Mouse (Mus musculus): ENCODE results near the gene Mvp. TPM values are rescaled to one million over a fixed set of nuclear protein-coding genes. Genes with fewer than 3 reads are reported as not detected.

Mvp gene
- polyA plus RNA-seq, 1 experiment from 2014 or later, result 10.9 TPM

- no peak for TF ChIP-seq CTCF (IDR thresholded peaks at IDR 0.05; ENCODE audit: low read depth)
- TF ChIP-seq EP300 (IDR thresholded peaks at IDR 0.05; ENCODE audit: low read depth), result no peak
- no peak for ATAC-seq
- Histone ChIP-seq H3K4me2 (ENCODE audit: low read depth, low read length) (no peak overlapping the region), H3K9me3 (ENCODE audit: low read length) (no peaks in the 10 kb centered on the region), H3K27ac (ENCODE audit: low read depth) (no peak overlapping the region), H3K27me3 (ENCODE audit: insufficient read depth, low read length) (no peaks in the 10 kb centered on the region), H3K4me3 (ENCODE audit: low read depth, low read length) (no peak overlapping the region), H3K9ac (replicated peaks) (no peak overlapping the region), H3K4me1 (ENCODE audit: insufficient read depth) (peaks cover 52% of the 10 kb centered on the region), H3K36me3 (replicated peaks; ENCODE audit: insufficient read depth, low read length) (peaks cover 8% of the 10 kb centered on the region; the same call in 1 of the 2 replicates)
- no peak for DNase-seq
- WGBS (ENCODE audit: insufficient replicate concordance), result 86% methylated on average over 10 of the region's 10 CpGs
Observed at GRCm38 (mm10) chr7:127012845-127013244, 1.6 kb downstream of the Mvp start.

GRCm38 (mm10) chr7:127012374-127012773, 2.0 kb downstream of the Mvp start:
- no peak overlapping the region for H3K9ac ChIP-seq (replicated peaks)
- peaks cover 8% of the 10 kb centered on the region; the same call in 1 of the 2 replicates for H3K36me3 ChIP-seq (replicated peaks; ENCODE audit: insufficient read depth, low read length)
- H3K9me3 ChIP-seq (ENCODE audit: low read length), result no peaks in the 10 kb centered on the region
- ATAC-seq, result no peak
- no peaks in the 10 kb centered on the region for H3K27me3 ChIP-seq (ENCODE audit: insufficient read depth, low read length)
- H3K27ac ChIP-seq (ENCODE audit: low read depth), result no peak overlapping the region
- TF ChIP-seq CTCF (IDR thresholded peaks at IDR 0.05; ENCODE audit: low read depth) (no peak), EP300 (IDR thresholded peaks at IDR 0.05; ENCODE audit: low read depth) (no peak)
- 87% methylated on average over 6 of the region's 6 CpGs for WGBS (ENCODE audit: insufficient replicate concordance)
- no peak for DNase-seq
- no peak overlapping the region for H3K4me3 ChIP-seq (ENCODE audit: low read depth, low read length)
- peaks cover 51% of the 10 kb centered on the region for H3K4me1 ChIP-seq (ENCODE audit: insufficient read depth)
- no peak overlapping the region for H3K4me2 ChIP-seq (ENCODE audit: low read depth, low read length)

- DNase-seq, result no peak
- Histone ChIP-seq H3K36me3 (replicated peaks; ENCODE audit: insufficient read depth, low read length) (peaks cover 8% of the 10 kb centered on the region; the same call in 1 of the 2 replicates), H3K4me1 (ENCODE audit: insufficient read depth) (peaks cover 51% of the 10 kb centered on the region), H3K4me2 (ENCODE audit: low read depth, low read length) (no peak overlapping the region), H3K9me3 (ENCODE audit: low read length) (no peaks in the 10 kb centered on the region), H3K27ac (ENCODE audit: low read depth) (peak overlapping the region; percentile 11; the same call in 1 of the 2 replicates), H3K27me3 (ENCODE audit: insufficient read depth, low read length) (no peaks in the 10 kb centered on the region), H3K9ac (replicated peaks) (no peak overlapping the region), H3K4me3 (ENCODE audit: low read depth, low read length) (no peak overlapping the region)
- WGBS (ENCODE audit: insufficient replicate concordance), result 96% methylated on average over 2 of the region's 2 CpGs
- TF ChIP-seq EP300 (IDR thresholded peaks at IDR 0.05; ENCODE audit: low read depth), result no peak
- no peak for TF ChIP-seq CTCF (IDR thresholded peaks at IDR 0.05; ENCODE audit: low read depth)
- no peak for ATAC-seq
Observed at GRCm38 (mm10) chr7:127011717-127012116, 2.7 kb downstream of the Mvp start.

- H3K27ac ChIP-seq (ENCODE audit: low read depth), result peak overlapping the region; percentile 11; the same call in 1 of the 2 replicates
Observed at GRCm38 (mm10) chr7:127011051-127011450, 3.4 kb downstream of the Mvp start.

GRCm38 (mm10) chr7:127009307-127010085, 4.9 kb downstream of the Mvp start:
- Histone ChIP-seq H3K4me3 (ENCODE audit: low read depth, low read length) (no peak overlapping the region), H3K36me3 (replicated peaks; ENCODE audit: insufficient read depth, low read length) (peaks cover 4% of the 10 kb centered on the region; the same call in 1 of the 2 replicates), H3K4me1 (ENCODE audit: insufficient read depth) (peaks cover 38% of the 10 kb centered on the region), H3K4me2 (ENCODE audit: low read depth, low read length) (0 out of 2 replicates have a peak overlapping the region, but pooled peaks have one; percentile 1), H3K27me3 (ENCODE audit: insufficient read depth, low read length) (no peaks in the 10 kb centered on the region), H3K9ac (replicated peaks) (peak overlapping the region; percentile 52; the same call in 1 of the 2 replicates), H3K27ac (ENCODE audit: low read depth) (peak overlapping the region; percentile 94), H3K9me3 (ENCODE audit: low read length) (no peaks in the 10 kb centered on the region)
- TF ChIP-seq EP300 (IDR thresholded peaks at IDR 0.05; ENCODE audit: low read depth) (no peak), CTCF (IDR thresholded peaks at IDR 0.05; ENCODE audit: low read depth) (no peak)
- ATAC-seq (no peak), DNase-seq (no peak)
- 77% methylated on average over 17 of the region's 17 CpGs for WGBS (ENCODE audit: insufficient replicate concordance)

More at GRCm38 (mm10) chr7:127011051-127011450, 3.4 kb downstream of the Mvp start:
- ATAC-seq, result no peak
- 86% methylated on average over 2 of the region's 2 CpGs for WGBS (ENCODE audit: insufficient replicate concordance)
- Histone ChIP-seq H3K4me1 (ENCODE audit: insufficient read depth) (peaks cover 51% of the 10 kb centered on the region), H3K9me3 (ENCODE audit: low read length) (no peaks in the 10 kb centered on the region), H3K27me3 (ENCODE audit: insufficient read depth, low read length) (no peaks in the 10 kb centered on the region), H3K4me2 (ENCODE audit: low read depth, low read length) (no peak overlapping the region), H3K36me3 (replicated peaks; ENCODE audit: insufficient read depth, low read length) (peaks cover 8% of the 10 kb centered on the region; the same call in 1 of the 2 replicates), H3K4me3 (ENCODE audit: low read depth, low read length) (no peak overlapping the region), H3K9ac (replicated peaks) (no peak overlapping the region)
- no peak for DNase-seq
- TF ChIP-seq EP300 (IDR thresholded peaks at IDR 0.05; ENCODE audit: low read depth) (no peak), CTCF (IDR thresholded peaks at IDR 0.05; ENCODE audit: low read depth) (no peak)

- peaks cover 32% of the 10 kb centered on the region for H3K4me1 ChIP-seq (ENCODE audit: insufficient read depth)
- peak overlapping the region; percentile 94 for H3K27ac ChIP-seq (ENCODE audit: low read depth)
- H3K4me3 ChIP-seq (ENCODE audit: low read depth, low read length), result no peak overlapping the region
- ATAC-seq, result peak; percentile 93
- peak overlapping the region; percentile 52 for H3K9ac ChIP-seq (replicated peaks)
- peaks cover 4% of the 10 kb centered on the region; the same call in 1 of the 2 replicates for H3K36me3 ChIP-seq (replicated peaks; ENCODE audit: insufficient read depth, low read length)
- TF ChIP-seq EP300 (IDR thresholded peaks at IDR 0.05; ENCODE audit: low read depth) (peak; percentile 7), CTCF (IDR thresholded peaks at IDR 0.05; ENCODE audit: low read depth) (no peak)
- H3K27me3 ChIP-seq (ENCODE audit: insufficient read depth, low read length), result no peaks in the 10 kb centered on the region
- no peaks in the 10 kb centered on the region for H3K9me3 ChIP-seq (ENCODE audit: low read length)
- WGBS (ENCODE audit: insufficient replicate concordance), result 44% methylated on average over 9 of the region's 9 CpGs
- DNase-seq, result peak; percentile 72
- H3K4me2 ChIP-seq (ENCODE audit: low read depth, low read length), result peak overlapping the region; percentile 1
Observed at GRCm38 (mm10) chr7:127008239-127009019, 6.0 kb downstream of the Mvp start.
